Mouse (Mus musculus): ENCODE results near the gene Gm10310.
"Not testable (repeated sequence)": the region's sequence is repeated elsewhere in the genome, so short reads cannot be mapped to it uniquely, and the experiment has no call there.

Gm10310 gene

DNA sequence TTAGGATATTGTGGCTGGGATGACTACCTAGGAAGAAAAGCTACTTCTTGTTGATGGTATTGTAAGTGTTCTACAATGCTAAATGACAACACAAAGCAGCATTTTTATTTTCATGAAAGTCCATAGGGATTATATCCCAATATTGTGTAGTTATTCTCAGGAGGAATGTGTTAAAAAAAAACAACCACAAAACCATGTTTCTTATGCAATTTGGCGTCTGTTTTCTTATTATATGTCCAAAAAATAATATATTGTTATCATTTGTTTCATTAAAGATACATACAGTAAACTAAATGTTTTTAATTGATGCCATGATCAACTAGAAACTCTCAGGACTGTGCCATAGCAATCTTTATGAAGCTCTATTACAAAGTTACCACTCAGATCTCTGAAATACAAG, at the start of gene Gm10310:
Gene Gm10310, minus strand, starts transcription at position 101 of the 400 bp plus-strand sequence.
- DNase-seq (ENCODE audit: low read depth, low spot score) = not testable (repeated sequence)

DNA sequence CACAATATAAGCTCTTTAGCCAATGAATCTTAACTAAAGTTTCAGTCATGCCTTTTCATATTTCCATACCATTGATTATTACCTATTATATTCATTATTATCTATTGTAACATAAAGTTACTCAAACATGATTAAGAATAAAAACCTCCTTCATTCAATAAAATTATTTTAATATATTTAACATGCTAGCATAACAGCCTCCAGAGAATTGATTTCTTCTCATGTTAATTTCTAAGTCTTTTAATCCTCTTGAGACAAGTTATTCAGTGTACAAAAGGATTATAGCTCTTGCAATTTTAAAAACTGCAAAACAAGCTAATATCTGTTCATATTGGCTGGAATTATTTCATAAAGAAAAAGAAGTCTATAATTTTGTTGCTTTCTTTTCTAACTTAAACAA, 45.2 kb upstream of the Gm10310 start, which contains the start of gene Olfr821:
Gene Olfr821, plus strand, starts transcription at position 301 of the 400 bp plus-strand sequence.
- DNase-seq (ENCODE audit: low read depth, low spot score) = no peak

DNA sequence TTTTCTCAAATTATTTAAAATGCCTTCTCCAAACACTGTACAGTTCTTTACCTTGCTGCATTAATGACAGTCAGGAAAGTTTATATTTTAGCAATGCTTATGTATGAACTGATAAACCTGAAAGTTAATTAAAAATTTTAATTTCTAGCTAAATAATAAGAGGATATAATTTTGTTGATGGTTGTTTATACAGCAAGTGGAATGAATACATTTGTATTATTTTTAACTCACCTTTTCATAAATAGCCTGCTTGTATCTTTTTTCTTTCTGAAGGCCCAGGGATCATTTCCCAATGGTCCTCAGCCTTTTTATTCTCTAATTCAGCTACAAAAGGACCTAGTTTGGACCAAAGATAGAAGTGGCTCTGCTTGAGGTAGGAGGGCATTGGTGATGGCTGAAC, 27.5 kb upstream of the Gm10310 start, which contains the start of gene Olfr820:
Gene Olfr820, plus strand, starts transcription at position 301 of the 400 bp plus-strand sequence.
- no peak for DNase-seq (ENCODE audit: low read depth, low spot score)

DNA sequence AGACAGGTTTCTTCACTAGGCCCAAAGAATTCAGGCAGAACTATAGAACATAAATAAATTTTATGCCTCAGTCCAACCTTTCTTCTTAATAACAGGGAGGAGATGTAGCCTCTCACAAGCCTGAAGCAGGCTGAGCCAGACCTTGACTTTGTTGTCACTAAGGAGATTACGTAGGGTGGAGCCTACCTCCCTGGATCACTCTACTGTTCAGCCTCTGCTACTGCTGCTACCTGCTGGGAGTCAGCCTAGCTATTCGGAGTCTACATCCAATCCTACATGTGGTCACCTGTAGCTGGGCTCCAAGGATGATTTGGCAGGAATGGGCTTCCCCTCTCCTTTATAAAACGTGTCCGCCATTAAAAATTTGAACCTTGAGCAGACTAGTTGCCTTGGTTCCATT, 20.5 kb upstream of the Gm10310 start:
- not testable (repeated sequence) for DNase-seq (ENCODE audit: low read depth, low spot score)

DNA sequence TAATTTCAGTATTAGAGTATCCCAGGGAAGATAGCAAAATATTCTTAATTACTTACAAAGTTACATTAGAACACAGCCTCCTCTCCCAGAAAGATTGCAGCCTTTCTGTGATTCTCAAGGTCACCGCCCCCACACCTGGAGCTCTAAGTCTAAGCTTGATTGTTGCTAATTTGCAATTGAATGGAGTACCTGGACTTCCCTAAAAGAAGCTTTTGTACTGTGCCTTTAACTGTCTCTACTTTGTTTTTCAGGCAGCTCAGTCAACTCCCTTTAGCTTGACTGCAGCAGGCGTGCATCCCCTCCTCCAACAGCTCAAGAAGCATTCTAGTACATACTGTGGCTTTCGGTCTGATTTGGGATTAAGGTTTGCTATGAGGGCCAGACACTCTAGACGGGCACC, 19.2 kb upstream of the Gm10310 start:
- DNase-seq (ENCODE audit: low read depth, low spot score) = not testable (repeated sequence)

DNA sequence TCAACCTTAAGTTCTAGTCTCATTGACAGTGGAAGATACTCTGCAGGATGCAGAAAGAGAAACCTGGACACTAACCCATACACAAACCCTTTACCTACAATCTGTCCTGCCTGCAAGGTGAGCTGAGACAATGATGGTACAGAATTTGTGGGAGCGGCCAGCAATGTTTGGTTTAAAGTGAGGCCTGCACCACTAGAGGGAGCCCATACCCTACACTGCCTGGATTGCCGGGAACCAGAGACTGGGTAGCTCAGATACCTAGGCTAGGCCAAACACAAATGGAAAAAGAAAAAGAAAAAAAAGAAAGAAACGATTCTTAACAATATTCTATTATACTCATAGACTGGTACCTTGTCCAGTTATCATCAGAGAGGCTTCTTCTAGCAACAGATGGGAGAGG, 3.0 kb downstream of the Gm10310 start:
- not testable (repeated sequence) for DNase-seq (ENCODE audit: low read depth, low spot score)

DNA sequence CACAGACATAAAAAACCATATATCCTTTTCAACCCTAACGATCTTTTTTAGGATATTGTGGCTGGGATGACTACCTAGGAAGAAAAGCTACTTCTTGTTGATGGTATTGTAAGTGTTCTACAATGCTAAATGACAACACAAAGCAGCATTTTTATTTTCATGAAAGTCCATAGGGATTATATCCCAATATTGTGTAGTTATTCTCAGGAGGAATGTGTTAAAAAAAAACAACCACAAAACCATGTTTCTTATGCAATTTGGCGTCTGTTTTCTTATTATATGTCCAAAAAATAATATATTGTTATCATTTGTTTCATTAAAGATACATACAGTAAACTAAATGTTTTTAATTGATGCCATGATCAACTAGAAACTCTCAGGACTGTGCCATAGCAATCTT, 8.8 kb downstream of the Gm10310 start, which contains the start of gene Olfr247:
Gene Olfr247, minus strand, starts transcription at position 101 of the 400 bp plus-strand sequence.
- not testable (repeated sequence) for DNase-seq (ENCODE audit: low read depth, low spot score)

DNA sequence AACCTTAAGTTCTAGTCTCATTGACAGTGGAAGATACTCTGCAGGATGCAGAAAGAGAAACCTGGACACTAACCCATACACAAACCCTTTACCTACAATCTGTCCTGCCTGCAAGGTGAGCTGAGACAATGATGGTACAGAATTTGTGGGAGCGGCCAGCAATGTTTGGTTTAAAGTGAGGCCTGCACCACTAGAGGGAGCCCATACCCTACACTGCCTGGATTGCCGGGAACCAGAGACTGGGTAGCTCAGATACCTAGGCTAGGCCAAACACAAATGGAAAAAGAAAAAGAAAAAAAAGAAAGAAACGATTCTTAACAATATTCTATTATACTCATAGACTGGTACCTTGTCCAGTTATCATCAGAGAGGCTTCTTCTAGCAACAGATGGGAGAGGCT, 11.9 kb downstream of the Gm10310 start:
- not testable (repeated sequence) for DNase-seq (ENCODE audit: low read depth, low spot score)

DNA sequence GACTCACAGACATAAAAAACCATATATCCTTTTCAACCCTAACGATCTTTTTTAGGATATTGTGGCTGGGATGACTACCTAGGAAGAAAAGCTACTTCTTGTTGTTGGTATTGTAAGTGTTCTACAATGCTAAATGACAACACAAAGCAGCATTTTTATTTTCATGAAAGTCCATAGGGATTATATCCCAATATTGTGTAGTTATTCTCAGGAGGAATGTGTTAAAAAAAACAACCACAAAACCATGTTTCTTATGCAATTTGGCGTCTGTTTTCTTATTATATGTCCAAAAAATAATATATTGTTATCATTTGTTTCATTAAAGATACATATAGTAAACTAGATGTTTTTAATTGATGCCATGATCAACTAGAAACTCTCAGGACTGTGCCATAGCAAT, 17.7 kb downstream of the Gm10310 start, which contains the start of gene Olfr819:
Gene Olfr819, minus strand, starts transcription at position 101 of the 400 bp plus-strand sequence.
- DNase-seq (ENCODE audit: low read depth, low spot score) = not testable (repeated sequence)

DNA sequence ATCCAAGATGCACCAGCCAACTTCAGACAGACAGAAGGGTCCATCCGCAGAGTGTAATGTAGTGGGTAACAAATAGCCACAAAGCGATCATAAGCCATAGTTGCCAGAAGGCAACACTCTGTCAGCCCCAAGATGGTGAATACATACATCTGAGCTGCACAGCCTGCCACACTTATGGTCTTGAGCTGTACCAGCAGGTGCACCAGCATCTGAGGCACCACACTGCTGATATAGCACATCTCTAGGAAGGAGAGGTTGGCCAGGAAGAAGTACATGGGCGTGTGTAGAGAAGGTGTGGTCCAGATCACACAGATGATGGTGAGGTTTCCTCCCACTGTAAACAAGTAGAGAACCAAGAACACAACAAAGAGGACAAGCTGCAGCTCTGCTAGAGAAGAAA, 18.6 kb downstream of the Gm10310 start:
- not testable (repeated sequence) for DNase-seq (ENCODE audit: low read depth, low spot score)

DNA sequence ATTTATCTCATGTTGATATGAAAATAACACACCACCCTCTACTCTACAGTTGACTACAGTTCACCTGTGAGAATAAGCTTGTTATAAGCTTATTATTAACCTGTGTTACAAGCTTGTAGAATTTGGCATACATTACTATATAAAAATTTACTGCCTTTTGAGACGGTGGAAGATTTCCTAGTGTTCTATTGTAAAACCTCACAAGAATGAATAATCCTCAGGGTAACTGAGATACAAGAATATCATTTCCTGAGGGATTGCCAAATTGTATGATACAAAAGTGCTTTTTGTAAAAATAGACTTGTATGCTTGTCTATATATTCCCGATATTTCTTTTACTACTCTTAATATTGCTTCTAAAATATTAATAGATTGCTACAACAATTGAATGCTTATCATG, 35.9 kb downstream of the Gm10310 start, which contains the start of gene Olfr818:
Gene Olfr818, minus strand, starts transcription at position 101 of the 400 bp plus-strand sequence.
- DNase-seq (ENCODE audit: low read depth, low spot score) = no peak

All from brain, adult 2 months (tissue).